In the genomic region with DNA sequence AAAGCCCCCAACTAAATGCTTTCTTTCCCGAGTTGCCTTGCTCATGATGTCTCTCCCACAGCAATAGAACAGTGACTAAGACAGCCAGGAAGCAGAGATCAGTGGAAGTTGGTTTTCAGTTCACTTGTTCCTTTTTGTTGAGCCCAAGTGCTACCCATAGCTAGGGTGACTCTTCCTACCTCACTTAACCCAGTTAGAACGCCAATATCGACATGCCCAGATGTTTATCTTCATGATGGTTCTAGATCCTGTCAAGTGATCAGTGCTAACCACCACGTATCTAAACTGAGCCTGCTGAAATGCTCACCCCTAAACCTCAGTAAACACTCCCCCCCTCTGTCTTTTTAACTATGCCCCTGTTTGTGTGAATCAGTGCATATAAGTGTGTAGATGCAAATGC, we compare ENCODE assay signal across 42 mouse cellular contexts. TPM values are rescaled to one million over a fixed set of nuclear protein-coding genes. Genes with fewer than 3 reads are reported as not detected.
"Had no signal": no experiment of that assay in that cellular context is flagged by ENCODE, and none has a peak within 500 bp of the region (broad histone marks: within the 10 kb centered on the region; RNA-seq: fewer than 3 reads in every experiment).

No protein-coding gene starts in this region.

- H3K4me1 ChIP-seq: lung, embryonic 15.5 days; neural tube, embryonic 12.5 days had no signal

- H3K36me3 ChIP-seq: limb, embryonic 10.5 days; limb, embryonic 12.5 days; limb, embryonic 13.5 days; limb, embryonic 15.5 days; liver, embryonic 13.5 days; liver, embryonic 15.5 days; lung, embryonic 15.5 days; midbrain, embryonic 10.5 days; midbrain, embryonic 12.5 days; midbrain, embryonic 13.5 days; midbrain, embryonic 15.5 days; neural tube, embryonic 12.5 days had no signal

- H3K27ac ChIP-seq: limb, embryonic 10.5 days; limb, embryonic 12.5 days; limb, embryonic 13.5 days; limb, embryonic 15.5 days; liver, embryonic 12.5 days; liver, embryonic 13.5 days; liver, embryonic 14.5 days; lung, embryonic 15.5 days; macrophage; midbrain, embryonic 10.5 days; midbrain, embryonic 12.5 days; midbrain, embryonic 13.5 days; midbrain, embryonic 15.5 days; neural tube, embryonic 12.5 days had no signal

- DNase-seq: left cerebral cortex, postnatal 4 days; liver; liver, embryonic 13.5 days; liver, postnatal 0 days; lung, adult 18-20 months; lung, adult 2 months; lung, embryonic 14.5 days; lung, postnatal 10 days; lung, postnatal 14 days; lung, postnatal 36 days; lung, postnatal 4 days; midbrain, embryonic 14.5 days had no signal

- ATAC-seq: liver, postnatal 0 days; lung, postnatal 0 days; midbrain, embryonic 13.5 days; midbrain, embryonic 15.5 days; midbrain, embryonic 16.5 days had no signal

- H3K9ac ChIP-seq: limb, embryonic 12.5 days; limb, embryonic 13.5 days; limb, embryonic 15.5 days; liver, embryonic 12.5 days; liver, embryonic 13.5 days; liver, embryonic 14.5 days; liver, embryonic 15.5 days; liver, postnatal 0 days; lung, embryonic 14.5 days; lung, embryonic 15.5 days; midbrain, embryonic 12.5 days; midbrain, embryonic 13.5 days; midbrain, embryonic 15.5 days; neural tube, embryonic 12.5 days had no signal

- H3K4me2 ChIP-seq: limb, embryonic 12.5 days; limb, embryonic 13.5 days; limb, embryonic 15.5 days; liver, embryonic 11.5 days; liver, embryonic 12.5 days; liver, embryonic 13.5 days; liver, embryonic 15.5 days; lung, embryonic 14.5 days; lung, embryonic 15.5 days; midbrain, embryonic 11.5 days; midbrain, embryonic 12.5 days; midbrain, embryonic 13.5 days; midbrain, embryonic 15.5 days; neural tube, embryonic 12.5 days had no signal

- H3K4me3 ChIP-seq: limb, embryonic 10.5 days; limb, embryonic 12.5 days; limb, embryonic 13.5 days; limb, embryonic 15.5 days; liver, embryonic 12.5 days; liver, embryonic 13.5 days; liver, embryonic 15.5 days; lung, embryonic 15.5 days; megakaryocyte, embryonic 14.5 days; midbrain, embryonic 10.5 days; midbrain, embryonic 12.5 days; midbrain, embryonic 13.5 days; midbrain, embryonic 15.5 days; myocyte; neural tube, embryonic 12.5 days had no signal

- H3K9me3 ChIP-seq: limb, embryonic 10.5 days; limb, embryonic 12.5 days; limb, embryonic 13.5 days; limb, embryonic 15.5 days; liver, embryonic 12.5 days; liver, embryonic 13.5 days; lung, embryonic 15.5 days; midbrain, embryonic 10.5 days; midbrain, embryonic 12.5 days; midbrain, embryonic 13.5 days; midbrain, embryonic 15.5 days; neural tube, embryonic 12.5 days had no signal

- H3K27me3 ChIP-seq: limb, embryonic 12.5 days; limb, embryonic 13.5 days; limb, embryonic 15.5 days; liver, embryonic 12.5 days; liver, embryonic 13.5 days; liver, embryonic 15.5 days; lung, embryonic 15.5 days; midbrain, embryonic 12.5 days; midbrain, embryonic 13.5 days; midbrain, embryonic 15.5 days; neural tube, embryonic 12.5 days had no signal

RNA-seq across cellular contexts. Expression of a gene that starts 12.4 kb away (rescaled TPM):
- total RNA-seq: left cerebral cortex, postnatal 10 days; left cerebral cortex, postnatal 14 days; left cerebral cortex, postnatal 25 days; left cerebral cortex, postnatal 36 days; left cerebral cortex, postnatal 4 days; monocyte, adult 5-6 weeks had no signal
- polyA plus RNA-seq: limb, embryonic 10.5 days; limb, embryonic 11.5 days; limb, embryonic 12.5 days; limb, embryonic 13.5 days; limb, embryonic 14.5 days; limb, embryonic 15.5 days; liver, embryonic 11.5 days; liver, embryonic 12.5 days; liver, embryonic 13.5 days; lung, embryonic 14.5 days; lung, embryonic 15.5 days; lung, embryonic 16.5 days; macrophage; midbrain, embryonic 10.5 days; midbrain, embryonic 11.5 days; midbrain, embryonic 12.5 days; midbrain, embryonic 13.5 days; midbrain, embryonic 14.5 days; midbrain, embryonic 15.5 days; midbrain, embryonic 16.5 days; midbrain, postnatal 0 days; myocyte; neural tube, embryonic 11.5 days; neural tube, embryonic 12.5 days had no signal

RNA-seq across cellular contexts. Expression of a gene that starts 22.5 kb away (rescaled TPM):
- polyA plus RNA-seq: macrophage had no signal

RNA-seq across cellular contexts. Expression of a gene that starts 38.1 kb away (rescaled TPM):
- polyA plus RNA-seq: limb, embryonic 12.5 days; lung, embryonic 14.5 days; midbrain, embryonic 11.5 days; midbrain, embryonic 14.5 days; midbrain, embryonic 16.5 days; midbrain, postnatal 0 days had no signal
